Mouse (Mus musculus): ENCODE measurements around the gene Fkbp2.

Gene Fkbp2

DNA sequence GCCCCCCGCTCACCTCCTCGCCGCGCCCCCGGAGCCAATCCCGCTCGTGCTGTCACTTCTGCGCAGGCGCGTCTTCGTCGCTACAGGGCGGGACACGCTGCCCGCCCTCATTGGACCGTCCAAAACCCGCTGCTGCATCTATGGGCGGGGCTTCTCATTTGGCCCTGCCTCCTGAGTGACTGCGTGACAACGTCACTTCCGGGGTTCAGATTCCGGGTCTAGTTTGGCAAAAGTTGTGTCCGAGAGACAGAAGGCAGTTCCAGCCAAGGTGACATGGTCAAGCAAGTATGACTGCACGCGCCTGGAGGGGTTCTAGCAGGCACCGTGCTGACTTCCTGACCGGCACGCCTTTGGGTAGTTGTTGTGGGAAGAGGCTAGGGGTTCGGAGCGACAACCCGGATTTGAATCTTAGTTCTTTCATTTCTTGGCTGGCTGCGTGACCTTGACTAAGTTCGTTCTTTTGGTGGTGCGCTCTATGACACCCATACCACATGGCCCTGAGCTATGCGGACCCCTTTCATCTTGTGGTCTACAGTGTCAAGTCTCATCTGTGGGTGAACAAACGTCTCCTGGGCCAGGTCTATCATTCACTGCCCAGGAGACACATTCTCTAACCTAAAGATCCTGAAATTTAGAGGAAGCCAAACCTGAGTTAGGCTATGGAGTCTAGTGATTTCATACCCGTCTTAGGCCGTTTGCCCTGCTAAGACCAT lies at the start of gene Fkbp2:
TSS of gene Fkbp2 (minus strand) at position 121 of the 713 bp plus-strand sequence.
- DNase-seq (ENCODE audit: low read depth, low spot score): peak; percentile 99

DNA sequence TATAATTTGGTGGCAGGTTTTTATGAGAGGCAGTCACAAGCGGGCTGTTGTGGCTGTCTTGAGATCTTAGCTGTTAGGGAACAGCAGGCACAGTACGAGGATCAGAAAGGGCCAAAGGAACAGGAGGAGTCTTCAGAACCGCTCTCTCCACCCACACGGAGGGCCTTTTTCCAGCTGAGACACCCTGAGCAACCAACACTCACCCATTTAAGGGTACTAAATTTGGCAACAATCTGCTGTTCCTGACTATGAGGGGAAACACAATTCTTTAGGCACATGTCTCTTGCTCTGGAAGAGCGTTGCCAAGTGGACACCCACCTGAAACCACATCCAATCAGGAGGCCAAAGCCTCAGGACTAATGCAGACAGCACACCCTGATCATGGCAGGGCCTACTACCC lies 49.2 kb upstream of the Fkbp2 start:
- no peak for DNase-seq (ENCODE audit: low read depth, low spot score)

GRCm38 (mm10) chr19:7020224-7020641 lies 39.9 kb upstream of the Fkbp2 start:
- DNase-seq (ENCODE audit: low read depth, low spot score): peak; percentile 80

DNA sequence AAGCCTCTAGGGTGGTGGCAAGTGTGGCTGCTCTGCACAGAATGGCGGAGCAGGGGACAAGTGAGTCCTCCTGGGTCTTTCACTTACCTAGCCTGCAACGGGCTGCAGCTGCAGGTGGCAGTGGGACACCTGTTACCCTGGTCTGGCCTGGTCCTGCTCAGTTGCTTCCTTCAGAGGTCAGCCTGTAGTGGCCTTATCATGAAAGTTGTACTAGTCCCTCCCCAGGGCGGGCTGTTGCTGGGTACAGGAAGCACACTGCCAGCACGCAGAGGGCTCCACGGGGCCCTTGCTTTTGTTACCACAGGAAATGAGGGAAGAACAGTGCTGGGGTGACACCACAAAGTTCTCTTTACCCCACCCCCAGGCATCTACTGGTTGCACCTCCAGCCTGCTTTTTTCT lies 38.9 kb upstream of the Fkbp2 start, which contains the start of gene Fermt3:
TSS of gene Fermt3 (minus strand) at position 279 of the 400 bp plus-strand sequence.
- DNase-seq (ENCODE audit: low read depth, low spot score): peak; percentile 86

GRCm38 (mm10) chr19:7018546-7018945 lies 38.2 kb upstream of the Fkbp2 start:
- no peak for DNase-seq (ENCODE audit: low read depth, low spot score)

DNA sequence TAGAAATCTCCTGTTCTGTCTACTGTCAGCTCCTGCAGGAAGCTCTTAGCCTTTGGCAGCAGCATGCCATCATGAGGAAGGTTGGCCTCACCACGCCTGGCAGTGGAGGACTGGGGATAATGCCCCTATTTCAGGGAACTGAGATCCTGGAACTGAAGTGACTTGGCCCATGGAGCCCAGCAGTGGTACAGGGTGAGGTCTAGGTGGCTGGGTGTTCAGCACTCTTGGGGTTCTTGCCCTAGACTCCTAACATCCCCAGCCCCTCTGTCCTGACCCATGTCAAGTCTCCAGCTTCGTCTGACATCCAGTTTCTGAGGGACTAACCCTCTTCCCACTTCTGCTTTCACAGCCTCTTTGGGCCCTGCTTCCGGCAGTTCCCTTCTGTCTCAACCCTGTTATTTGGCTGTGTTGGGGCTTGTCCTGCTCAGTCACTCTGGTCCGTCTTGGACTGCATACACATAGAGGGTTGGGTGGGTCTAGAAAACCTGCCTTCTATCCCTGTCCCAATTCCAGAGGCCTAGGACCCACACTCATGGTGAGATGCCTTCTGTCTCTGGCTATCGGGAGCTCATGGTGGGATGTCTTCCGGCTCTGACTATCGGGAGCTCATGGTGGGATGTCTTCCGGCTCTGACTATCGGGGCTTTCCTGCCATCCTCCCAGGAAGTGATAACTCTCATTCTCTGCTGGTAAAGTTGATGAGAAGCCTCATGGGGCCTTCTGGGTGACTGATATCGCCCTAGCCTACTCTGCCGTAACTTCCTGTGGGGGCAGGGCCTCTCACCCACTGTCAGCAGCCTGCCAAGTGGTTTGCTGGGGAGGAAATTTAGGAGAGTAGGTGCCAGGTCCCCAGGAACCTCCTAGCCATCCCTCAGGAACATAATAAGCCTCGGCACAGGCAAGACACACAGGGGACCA lies 37.5 kb upstream of the Fkbp2 start:
- peak; percentile 88 for DNase-seq (ENCODE audit: low read depth, low spot score)

GRCm38 (mm10) chr19:7014481-7015135 lies 34.3 kb upstream of the Fkbp2 start:
- DNase-seq (ENCODE audit: low read depth, low spot score): no peak

GRCm38 (mm10) chr19:7013984-7014383 lies 33.7 kb upstream of the Fkbp2 start:
- no peak for DNase-seq (ENCODE audit: low read depth, low spot score)

- no peak for DNase-seq (ENCODE audit: low read depth, low spot score)
Observed at GRCm38 (mm10) chr19:7012426-7012825, 32.1 kb upstream of the Fkbp2 start.

DNA sequence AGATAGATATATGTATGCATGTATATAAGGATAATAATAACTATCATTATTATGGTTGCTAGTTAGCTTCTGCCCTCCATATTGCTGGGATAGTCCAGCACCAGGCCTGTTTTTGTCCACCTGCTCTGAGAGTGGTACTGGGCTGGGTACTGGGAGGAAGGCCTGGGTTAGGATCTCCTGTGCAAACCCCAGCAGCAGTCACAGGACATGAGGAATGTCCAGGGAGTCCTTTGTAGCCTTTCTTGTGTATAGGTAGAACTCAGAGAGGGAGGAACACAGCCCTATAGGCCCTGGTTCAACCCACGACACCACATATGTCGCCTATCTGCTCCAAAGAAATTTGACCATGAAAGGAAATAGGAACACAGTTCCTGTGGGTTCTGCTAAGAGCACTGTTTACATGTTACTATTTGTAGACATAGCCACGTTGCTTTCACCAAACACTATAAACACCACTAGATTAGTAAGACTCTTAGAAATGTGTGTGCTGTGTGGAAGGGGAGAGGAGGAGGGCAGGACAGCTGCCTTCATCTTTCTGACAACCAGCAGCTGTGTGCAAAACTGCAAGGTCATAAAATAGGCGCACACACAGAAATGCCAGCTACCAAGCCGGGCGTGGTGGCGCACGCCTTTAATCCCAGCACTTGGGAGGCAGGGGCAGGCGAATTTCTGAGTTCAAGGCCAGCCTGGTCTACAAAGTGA lies 26.7 kb upstream of the Fkbp2 start:
- DNase-seq (ENCODE audit: low read depth, low spot score): no peak

DNA sequence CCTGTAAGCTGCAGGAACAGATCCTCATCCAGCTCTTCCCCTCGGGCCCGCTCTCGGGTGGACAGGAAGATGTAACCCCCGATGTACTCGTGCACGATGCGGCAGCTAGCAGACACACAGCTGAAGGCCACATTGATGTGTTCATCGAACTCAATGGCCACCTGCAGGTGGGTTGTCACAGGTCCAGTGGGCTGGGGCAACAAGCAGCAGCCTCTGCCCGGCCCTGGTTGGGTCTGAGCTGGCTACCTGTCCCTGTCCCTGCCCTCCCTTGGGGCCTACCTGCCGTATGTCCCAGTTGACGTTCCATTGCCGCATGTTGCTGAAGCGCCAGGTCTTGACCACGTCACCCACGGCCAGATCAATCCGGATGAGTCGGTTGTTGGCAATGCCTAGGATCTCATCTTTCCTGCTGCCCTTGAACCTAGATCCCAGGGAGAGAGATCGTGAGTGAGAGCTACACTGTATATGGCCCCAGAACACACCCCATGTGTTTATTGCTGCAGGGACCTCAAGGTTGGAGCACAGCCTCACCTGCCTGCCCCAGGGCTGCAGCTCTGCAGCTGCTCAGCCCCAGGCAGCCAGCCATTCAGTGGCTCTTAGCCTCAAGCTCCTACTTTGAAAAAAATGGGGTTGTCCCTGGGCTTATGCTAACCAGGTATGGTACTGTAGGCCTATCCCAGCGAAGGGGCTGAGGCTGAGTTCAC lies 19.2 kb upstream of the Fkbp2 start:
- no peak for DNase-seq (ENCODE audit: low read depth, low spot score)

- no peak for DNase-seq (ENCODE audit: low read depth, low spot score)
Observed at GRCm38 (mm10) chr19:6997721-6998290, 17.5 kb upstream of the Fkbp2 start.

DNA sequence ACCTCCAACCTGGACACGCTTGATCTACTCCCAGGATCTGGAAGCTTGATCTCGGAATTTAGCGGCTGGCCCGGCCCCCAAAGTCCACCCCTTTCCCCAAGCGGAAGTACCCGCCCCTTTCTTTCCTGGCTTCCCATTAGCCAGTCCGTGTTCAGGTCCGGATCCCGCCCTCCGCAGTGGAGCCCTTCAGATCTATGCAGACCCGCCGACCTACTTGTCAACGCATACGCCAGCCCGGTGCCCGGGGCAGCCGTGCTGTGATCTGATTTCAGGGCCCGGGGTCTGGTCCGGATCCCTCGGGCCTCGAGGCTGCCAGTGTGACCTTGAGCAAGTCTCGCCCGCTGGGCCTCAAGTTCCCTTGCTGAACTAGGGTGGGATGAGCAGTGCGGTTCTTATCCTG lies 15.7 kb upstream of the Fkbp2 start, which contains the start of the genes Nudt22 and Trpt1:
TSS of gene Nudt22 (minus strand) at position 112 of the 400 bp plus-strand sequence.
TSS of gene Trpt1 (plus strand) at position 126 of the 400 bp plus-strand sequence.
- DNase-seq (ENCODE audit: low read depth, low spot score): peak; percentile 82

GRCm38 (mm10) chr19:6995255-6995991 lies 15.1 kb upstream of the Fkbp2 start:
- no peak for DNase-seq (ENCODE audit: low read depth, low spot score)

DNA sequence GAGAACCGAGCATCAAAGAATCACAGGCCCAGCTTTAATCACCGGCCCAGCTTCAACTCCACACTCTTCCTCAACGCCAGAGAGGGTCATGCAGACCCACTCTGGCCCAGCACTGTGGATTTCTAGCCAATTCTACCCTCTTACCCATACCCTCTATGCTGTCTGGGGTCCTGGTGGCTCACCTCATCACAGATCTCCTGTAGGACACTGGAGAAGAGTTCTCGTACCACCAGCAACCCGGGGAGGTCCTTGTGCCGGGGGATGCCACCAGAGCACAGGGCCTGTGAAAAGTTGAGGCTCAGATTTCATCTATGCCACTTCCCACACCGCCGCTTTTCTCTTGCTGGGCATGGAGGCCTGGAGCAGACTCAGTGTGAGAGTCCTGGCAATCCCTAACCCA lies 14.2 kb upstream of the Fkbp2 start:
- DNase-seq (ENCODE audit: low read depth, low spot score): no peak

- no peak for DNase-seq (ENCODE audit: low read depth, low spot score)
Observed at GRCm38 (mm10) chr19:6994002-6994401, 13.7 kb upstream of the Fkbp2 start.

DNA sequence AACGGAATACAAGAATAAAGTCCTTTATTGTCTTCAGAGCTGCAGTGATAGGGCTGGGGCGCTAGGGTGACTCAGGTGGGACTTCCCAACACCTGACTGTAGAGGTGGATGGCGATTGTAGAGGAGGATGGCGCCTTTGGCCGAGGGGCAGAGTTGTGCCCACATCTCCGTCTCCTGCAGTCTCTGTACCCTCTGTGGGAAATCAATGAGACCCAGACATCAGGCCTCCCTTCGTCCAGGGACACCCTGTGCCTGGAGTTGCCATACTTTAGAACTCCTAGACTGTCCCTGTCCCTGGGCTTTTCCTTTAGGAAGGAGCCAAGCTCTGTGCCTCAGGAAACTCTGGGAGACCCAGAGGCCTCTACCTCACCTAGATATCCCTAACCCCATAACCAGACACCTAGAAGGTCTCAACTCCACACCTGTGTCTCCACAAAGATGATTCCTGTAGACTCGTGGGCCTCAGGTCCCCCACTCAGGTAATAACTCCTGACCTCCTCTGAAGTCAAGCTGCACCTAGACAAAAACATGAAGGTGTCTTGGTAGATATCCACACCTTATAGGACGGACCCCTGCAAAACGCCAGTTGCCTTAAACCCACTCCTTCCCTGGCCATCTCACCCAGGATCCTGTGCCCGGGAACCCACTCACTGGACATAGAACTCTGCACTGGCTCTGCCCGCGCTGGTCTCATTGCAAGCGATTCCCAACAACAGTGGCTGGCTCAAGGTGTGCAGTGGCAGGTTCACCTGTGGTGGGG lies 12.9 kb upstream of the Fkbp2 start:
- DNase-seq (ENCODE audit: low read depth, low spot score): no peak

DNA sequence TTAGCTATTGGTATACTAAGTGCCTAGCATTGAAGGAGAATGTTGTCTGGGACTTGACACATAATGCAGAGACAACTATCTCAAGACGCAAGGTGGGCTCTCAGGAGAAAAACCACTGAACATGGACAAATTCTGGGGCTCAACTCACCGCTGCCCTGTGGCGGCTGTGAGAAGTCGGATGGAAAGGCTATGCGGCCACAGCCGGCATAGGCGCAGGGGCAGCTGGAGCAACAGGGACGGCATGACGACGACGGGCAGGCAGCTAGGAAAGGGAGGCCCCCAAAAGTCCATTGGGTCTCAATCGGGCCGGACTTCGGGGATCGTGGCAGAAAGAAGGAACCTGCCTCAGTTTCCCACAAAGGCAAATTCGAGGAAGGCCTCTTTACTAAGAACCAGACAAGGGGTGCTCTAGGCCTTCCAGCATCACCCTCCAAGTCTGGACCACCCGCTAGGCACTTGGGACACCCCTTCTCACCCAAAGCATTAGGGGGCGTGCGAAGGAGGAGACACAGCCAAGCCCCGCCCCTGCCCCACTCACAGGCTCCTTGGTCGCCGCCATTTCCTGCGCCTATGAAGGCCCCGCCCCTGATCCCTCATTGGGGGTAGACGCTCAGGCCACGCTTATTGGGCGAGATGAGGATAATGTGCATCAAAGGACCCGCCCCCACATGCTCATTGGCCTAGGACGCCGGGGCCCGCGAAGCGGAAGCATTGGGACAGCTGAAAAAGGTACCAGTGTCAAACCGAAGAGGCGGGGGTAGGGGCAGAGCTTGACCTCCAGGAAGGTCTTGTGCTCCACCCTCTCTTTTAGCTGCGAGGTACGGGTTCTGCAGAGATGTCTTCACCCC lies 11.9 kb upstream of the Fkbp2 start, which contains the start of gene Dnajc4:
TSS of gene Dnajc4 (minus strand) at position 562 of the 848 bp plus-strand sequence.
- DNase-seq (ENCODE audit: low read depth, low spot score): peak; percentile 100
